9 mouse cellular contexts compared by ENCODE assay signal in the genomic region with DNA sequence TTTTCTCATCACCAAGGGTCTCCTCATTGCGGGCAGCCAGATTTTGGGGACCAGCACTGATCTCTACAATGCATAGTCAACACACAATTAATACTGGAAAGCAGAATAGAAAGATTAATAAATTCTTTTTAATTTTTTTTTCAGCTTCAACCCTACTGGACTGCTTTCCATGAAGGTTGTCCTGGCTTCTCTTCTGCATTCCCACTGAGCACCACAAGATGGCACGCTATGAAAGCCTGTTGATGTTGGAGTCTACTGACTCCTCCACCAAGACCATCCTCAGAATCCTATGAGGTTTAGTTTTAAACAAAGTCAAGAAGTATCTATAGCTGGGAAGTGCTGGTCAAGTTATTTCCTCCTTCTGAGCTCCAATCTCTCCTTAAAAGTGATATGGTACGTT. TPM values are rescaled to one million over a fixed set of nuclear protein-coding genes. Genes with fewer than 3 reads are reported as not detected.
DNase-seq lines count a peak whose midpoint lies in the region; ATAC-seq and TF ChIP-seq lines count a peak whose summit lies in the region.
"Not testable (repeated sequence)": the region's sequence is repeated elsewhere in the genome, so short reads cannot be mapped to it uniquely, and the experiment has no call there.
"Had no signal": no experiment of that assay in that cellular context is flagged by ENCODE, and none has a peak within 500 bp of the region (broad histone marks: within the 10 kb centered on the region; RNA-seq: fewer than 3 reads in every experiment).

No protein-coding gene starts in this region.

- peak; percentile 11 for DNase-seq in ES-CJ7 (ENCODE audit: low read depth, low spot score)
- DNase-seq in brain, adult 2 months (ENCODE audit: low read depth, low spot score): peak; percentile 19
- DNase-seq in frontal cortex, adult 2 months (ENCODE audit: extremely low spot score in 1 of 2, low spot score in 1 of 2): peak; percentile 50 to 87
- DNase-seq in layer of hippocampus, adult 9-10 months (ENCODE audit: low spot score): peak; percentile 87
- peak; percentile 53 for DNase-seq in lung, embryonic 14.5 days
- peak; percentile 69 for DNase-seq in ovary, postnatal 14 days (ENCODE audit: low spot score)
- DNase-seq in thymus, adult 18-20 months: peak; percentile 36 to 47

- ATAC-seq in hematopoietic stem cell, adult 5-6 weeks (replicated peaks in 1 of 2; ENCODE audit: insufficient read depth in 1 of 2, low FRiP score in 2 of 2, low TSS enrichment in 1 of 2, low read depth in 1 of 2, poor library complexity in 2 of 2, severe bottlenecking in 2 of 2): peak; percentile 75 to 80; a peak in 3 of 4 replicates
- not testable (repeated sequence) for ATAC-seq in lung, embryonic 14.5 days (ENCODE audit: insufficient read depth)

- TF ChIP-seq CTCF in lung, embryonic 14.5 days (IDR thresholded peaks at IDR 0.05; ENCODE audit: low read depth): peak; percentile 52

- not testable (repeated sequence) for H3K4me1 ChIP-seq in lung, embryonic 14.5 days (ENCODE audit: insufficient read depth)

- not testable (repeated sequence) for H3K9me3 ChIP-seq in lung, embryonic 14.5 days (ENCODE audit: low read depth, low read length)

- H3K4me2 ChIP-seq in lung, embryonic 14.5 days: not testable (repeated sequence)

- not testable (repeated sequence) for H3K27me3 ChIP-seq in lung, embryonic 14.5 days (ENCODE audit: insufficient read depth, low read length)

- H3K27ac ChIP-seq in lung, embryonic 14.5 days (ENCODE audit: low read depth): not testable (repeated sequence)

- H3K9ac ChIP-seq in lung, embryonic 14.5 days: not testable (repeated sequence)

- H3K4me3 ChIP-seq in lung, embryonic 14.5 days (ENCODE audit: low read depth, low read length): not testable (repeated sequence)

- not testable (repeated sequence) for H3K36me3 ChIP-seq in lung, embryonic 14.5 days (ENCODE audit: insufficient read depth)

- WGBS in lung, embryonic 14.5 days: 30% methylated on average over 2 of the region's 3 CpGs

RNA-seq across cellular contexts. Expression of gene Bcl2a1b, which starts 20.2 kb away (rescaled TPM):
- 2.4 and 2.9 TPM in 2 replicates for polyA plus RNA-seq in frontal cortex, adult 2 months (2012; rRNA removed)
- 1.4 and 2.4 TPM in 2 replicates for total RNA-seq in hematopoietic stem cell, adult 5-6 weeks (2017)
- 4.3 and 4.6 TPM in 2 replicates for polyA plus RNA-seq in lung, embryonic 14.5 days (2014; fragmentation: Nextera tagmentation; extraction: Ambion mirVana)

RNA-seq across cellular contexts. Expression of gene Gm29094, which starts 20.3 kb away (rescaled TPM):
- polyA plus RNA-seq in frontal cortex, adult 2 months (2012; rRNA removed): not detected in 2 replicates
- not detected in 2 replicates for total RNA-seq in hematopoietic stem cell, adult 5-6 weeks (2017)
- polyA plus RNA-seq in lung, embryonic 14.5 days (2014; fragmentation: Nextera tagmentation; extraction: Ambion mirVana): 2.0 TPM in 1 of 2 replicates, not detected in the other
- polyA plus RNA-seq: midbrain, embryonic 15.5 days had no signal

RNA-seq across cellular contexts. Expression of gene Mthfs, which starts 31.6 kb away (rescaled TPM):
- 13.9 and 14.6 TPM in 2 replicates for polyA plus RNA-seq in frontal cortex, adult 2 months (2012; rRNA removed)
- 8.2 and 60.7 TPM in 2 replicates for total RNA-seq in hematopoietic stem cell, adult 5-6 weeks (2017)
- polyA plus RNA-seq in lung, embryonic 14.5 days (2014; fragmentation: Nextera tagmentation; extraction: Ambion mirVana): 22.4 and 23.4 TPM in 2 replicates

Comparison
In these comparisons a context has a peak if more than half of its experiments do, and no peak if none do; other contexts are left out.
1. DNase-seq: peak in every context shown above with its lines; median percentile 87 in layer of hippocampus, adult 9-10 months; 69 in ovary, postnatal 14 days; 68 in frontal cortex, adult 2 months; 53 in lung, embryonic 14.5 days; 42 in thymus, adult 18-20 months; 19 in brain, adult 2 months; 11 in ES-CJ7.